18 mouse cellular contexts compared by ENCODE assay signal in genomic region chr13:12072571-12072970, GRCm38 (mm10). TPM values are rescaled to one million over a fixed set of nuclear protein-coding genes. Genes with fewer than 3 reads are reported as not detected.
DNase-seq lines count a peak whose midpoint lies in the region; ATAC-seq and TF ChIP-seq lines count a peak whose summit lies in the region.
"Had no signal": no experiment of that assay in that cellular context is flagged by ENCODE, and none has a peak within 500 bp of the region (broad histone marks: within the 10 kb centered on the region; RNA-seq: fewer than 3 reads in every experiment).

No protein-coding gene starts in this region.

- peak overlapping the region; percentile 30 for H3K4me2 ChIP-seq in heart, embryonic 13.5 days
- no peak overlapping the region for H3K4me2 ChIP-seq in midbrain, embryonic 16.5 days (ENCODE audit: low read length)
- H3K4me2 ChIP-seq: embryonic facial prominence, embryonic 12.5 days; liver, embryonic 12.5 days; lung, embryonic 14.5 days had no signal

- no peaks in the 10 kb centered on the region for H3K9me3 ChIP-seq in heart, embryonic 13.5 days
- H3K9me3 ChIP-seq in midbrain, embryonic 16.5 days (replicated peaks; ENCODE audit: control insufficient read depth, low read length, poor library complexity, severe bottlenecking): no peaks in the 10 kb centered on the region
- H3K9me3 ChIP-seq: embryonic facial prominence, embryonic 12.5 days; liver, embryonic 12.5 days had no signal

- peak overlapping the region; percentile 8; the same call in 1 of the 2 replicates for H3K9ac ChIP-seq in heart, embryonic 13.5 days
- H3K9ac ChIP-seq in midbrain, embryonic 16.5 days (ENCODE audit: low read depth, low read length): no peak overlapping the region
- H3K9ac ChIP-seq: embryonic facial prominence, embryonic 12.5 days; liver, embryonic 12.5 days; lung, embryonic 14.5 days had no signal

- H3K4me3 ChIP-seq in cerebellum, adult 2 months (replicated peaks; ENCODE audit: insufficient read depth, low read depth, low read length): no peak overlapping the region
- no peak overlapping the region for H3K4me3 ChIP-seq in heart, embryonic 13.5 days
- no peak overlapping the region for H3K4me3 ChIP-seq in layer of hippocampus, adult 2 months
- no peak overlapping the region for H3K4me3 ChIP-seq in midbrain, embryonic 16.5 days (ENCODE audit: low read depth, low read length)
- H3K4me3 ChIP-seq: embryonic facial prominence, embryonic 12.5 days; liver, embryonic 12.5 days had no signal

- no peak for TF ChIP-seq CTCF in cerebellum, adult 2 months (IDR thresholded peaks at IDR 0.05; ENCODE audit: borderline replicate concordance, insufficient read depth, low read depth, low read length)
- no peak for TF ChIP-seq CTCF in layer of hippocampus, adult 2 months (conservative IDR thresholded peaks at IDR 0.05)

- TF ChIP-seq POLR2A in cerebellum, adult 2 months (IDR thresholded peaks at IDR 0.05; ENCODE audit: borderline replicate concordance, insufficient read depth, low read length): no peak

- no peak for ATAC-seq in heart, embryonic 13.5 days (ENCODE audit: extremely low read depth, insufficient number of reproducible peaks, low FRiP score, low TSS enrichment)
- ATAC-seq in midbrain, embryonic 16.5 days: peak; percentile 38; the same call in 1 of the 2 replicates
- ATAC-seq: CD4-positive, CD25-positive, alpha-beta regulatory T cell, adult 4 months; liver, embryonic 12.5 days had no signal

- peaks cover 30% of the 10 kb centered on the region for H3K4me1 ChIP-seq in cerebellum, adult 2 months (ENCODE audit: control insufficient read depth, insufficient read depth, low read length)
- peaks cover 79% of the 10 kb centered on the region for H3K4me1 ChIP-seq in heart, embryonic 13.5 days
- H3K4me1 ChIP-seq in midbrain, embryonic 16.5 days (ENCODE audit: control insufficient read depth, insufficient read depth, low read length): peaks cover 5% of the 10 kb centered on the region; the same call in 1 of the 2 replicates
- H3K4me1 ChIP-seq: liver, embryonic 12.5 days had no signal

- H3K27ac ChIP-seq in cerebellum, adult 2 months (ENCODE audit: insufficient read depth, low read length): peak overlapping the region; percentile 50
- peak overlapping the region; percentile 71 for H3K27ac ChIP-seq in heart, embryonic 13.5 days (replicated peaks)
- peak overlapping the region; percentile 32 for H3K27ac ChIP-seq in layer of hippocampus, adult 2 months
- H3K27ac ChIP-seq in midbrain, embryonic 16.5 days (ENCODE audit: low read length): no peak overlapping the region
- H3K27ac ChIP-seq: embryonic facial prominence, embryonic 12.5 days; liver, embryonic 12.5 days; macrophage had no signal

- peaks cover 2% of the 10 kb centered on the region; the same call in 1 of the 2 replicates for H3K36me3 ChIP-seq in heart, embryonic 13.5 days
- H3K36me3 ChIP-seq in midbrain, embryonic 16.5 days (ENCODE audit: control insufficient read depth, insufficient read depth, low read length): no peaks in the 10 kb centered on the region
- H3K36me3 ChIP-seq: embryonic facial prominence, embryonic 12.5 days; liver, embryonic 12.5 days had no signal

- intact Hi-C loops in heart, postnatal 25 days (cut with DNase I): no loop called here

- WGBS in cerebellum, adult 2 months: 41% methylated on average over 7 of the region's 7 CpGs
- 39% methylated on average over 7 of the region's 7 CpGs for WGBS in heart, embryonic 13.5 days
- 49% methylated on average over 7 of the region's 7 CpGs for WGBS in midbrain, embryonic 16.5 days

- no peaks in the 10 kb centered on the region for H3K27me3 ChIP-seq in cerebellum, adult 2 months (ENCODE audit: control insufficient read depth, insufficient read depth, low read length)
- no peaks in the 10 kb centered on the region for H3K27me3 ChIP-seq in heart, embryonic 13.5 days (replicated peaks)
- no peaks in the 10 kb centered on the region for H3K27me3 ChIP-seq in midbrain, embryonic 16.5 days (ENCODE audit: control insufficient read depth, insufficient read depth, low read depth, low read length)
- H3K27me3 ChIP-seq: embryonic facial prominence, embryonic 12.5 days; liver, embryonic 12.5 days had no signal

- no peak for DNase-seq in cerebellum, adult 2 months
- DNase-seq in cerebellum, postnatal 36 days: no peak
- DNase-seq in heart, postnatal 25 days (ENCODE audit: low spot score): no peak
- DNase-seq in layer of hippocampus, adult 2 months (ENCODE audit: low spot score in 2 of 2): no peak
- no peak for DNase-seq in layer of hippocampus, adult 8-10 months (ENCODE audit: low spot score in 2 of 2)
- DNase-seq in spleen, postnatal 10 days (ENCODE audit: low spot score in 2 of 2): no peak
- DNase-seq: cerebellum, adult 18-20 months; gastrocnemius, postnatal 25 days; layer of hippocampus, adult 9-11 months; thymus, adult 18-20 months had no signal

RNA-seq across cellular contexts. Expression of gene Ryr2, which starts 34.2 kb away (rescaled TPM):
- polyA plus RNA-seq in cerebellum, adult 2 months (2012; rRNA removed): 59.8 and 65.4 TPM in 2 replicates
- polyA plus RNA-seq in heart, embryonic 13.5 days (2015; fragmentation: Nextera tagmentation; extraction: Ambion mirVana): 20.9 and 22.5 TPM in 2 replicates
- total RNA-seq in heart, postnatal 25 days (2021): 1,000 to 10,000 TPM in 1 of 2 experiments, 100 to 1,000 TPM in 1; 936 to 1,019 TPM
- 100 to 1,000 TPM; 251 to 264 TPM for total RNA-seq in layer of hippocampus, adult 2 months (2021)
- total RNA-seq in layer of hippocampus, adult 8-10 months (2022): 100 to 1,000 TPM; 185 to 255 (median 214) TPM
- 3.5 and 4.2 TPM in 2 replicates for polyA plus RNA-seq in midbrain, embryonic 16.5 days (2015; fragmentation: Nextera tagmentation; extraction: Ambion mirVana)
- total RNA-seq: common myeloid progenitor, adult 5-6 weeks had no signal
- polyA plus RNA-seq: macrophage had no signal
